Mouse (Mus musculus): ENCODE measurements at regions not wholly inside any gene's neighbourhood (a gene's known extent, or its start where the extent isn't known, plus 50 kb on each side); places are given as distances from the start of the nearest gene placed in this dataset.

DNA sequence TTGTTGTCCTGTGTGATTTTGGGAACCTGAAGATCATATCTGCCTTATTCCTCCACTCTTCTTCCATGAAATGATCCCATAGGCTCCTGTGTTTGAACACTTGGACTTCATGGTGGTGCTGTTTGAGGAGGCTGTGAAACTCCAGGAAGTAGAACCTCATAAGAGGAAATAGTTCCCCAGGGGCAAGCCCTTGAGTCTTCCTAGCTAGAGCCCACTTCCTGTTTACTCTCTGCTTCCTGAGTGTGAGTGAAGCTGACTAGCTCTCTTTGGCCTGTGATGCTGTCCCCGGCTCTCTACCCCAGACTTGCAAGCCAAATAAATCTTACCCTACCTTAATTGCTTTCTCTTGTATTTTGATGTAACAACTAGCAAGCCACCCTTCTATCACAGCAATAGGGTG, 597.0 kb downstream of the Ebf1 start:
- TF ChIP-seq CTCF (IDR thresholded peaks at IDR 0.05; ENCODE audit: low read depth, low read length) (no peak), POLR2A (IDR thresholded peaks at IDR 0.05; ENCODE audit: extremely low read depth, insufficient read depth, low read length) (no peak)
- Histone ChIP-seq H3K4me3 (ENCODE audit: insufficient read depth, low read depth, low read length) (no peak overlapping the region), H3K79me2 (ENCODE audit: control insufficient read depth, insufficient read depth, low read length) (no peaks in the 10 kb centered on the region), H3K36me3 (ENCODE audit: control insufficient read depth, insufficient read depth, low read length) (no peaks in the 10 kb centered on the region), H3K27ac (replicated peaks; ENCODE audit: insufficient read depth, low read depth, low read length) (no peak overlapping the region), H3K4me1 (ENCODE audit: control insufficient read depth, insufficient read depth, low read length) (no peaks in the 10 kb centered on the region), H3K9ac (ENCODE audit: low read depth, low read length) (no peak overlapping the region), H3K27me3 (ENCODE audit: control insufficient read depth, insufficient read depth, low read length) (no peaks in the 10 kb centered on the region)
- DNase-seq (ENCODE audit: extremely low read depth, low read depth, low spot score), result no peak
- 73% methylated on average over 1 of the region's 1 CpGs for WGBS

DNA sequence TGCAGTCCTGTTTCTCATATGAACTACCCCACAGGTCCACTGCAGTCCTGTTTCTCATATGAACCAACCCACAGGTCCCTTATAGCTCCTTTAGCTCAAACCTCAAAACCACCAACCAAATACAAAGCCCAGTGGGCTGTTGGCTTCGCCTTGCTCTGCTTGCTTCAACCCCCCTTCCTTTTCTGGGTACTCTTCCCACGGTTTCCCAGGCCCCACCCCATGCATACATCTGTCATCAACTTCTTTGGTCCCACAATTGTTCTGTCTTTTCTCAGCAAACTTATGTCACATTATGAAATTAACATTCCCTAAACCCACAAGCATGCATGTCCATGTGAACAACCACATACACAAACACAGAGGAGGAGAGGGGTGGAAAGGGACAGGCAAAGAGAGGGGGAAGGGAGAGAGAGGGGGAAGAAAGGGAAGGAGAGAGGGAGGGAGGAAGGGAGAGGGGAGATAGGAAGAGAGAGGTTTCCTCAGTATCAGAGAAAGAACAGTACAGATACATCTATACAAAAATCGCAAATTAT, 599.9 kb downstream of the Ebf1 start:
- TF ChIP-seq CTCF (IDR thresholded peaks at IDR 0.05; ENCODE audit: low read depth, low read length) (no peak), POLR2A (IDR thresholded peaks at IDR 0.05; ENCODE audit: extremely low read depth, insufficient read depth, low read length) (no peak)
- no peaks in the 10 kb centered on the region for H3K27me3 ChIP-seq (ENCODE audit: control insufficient read depth, insufficient read depth, low read length)
- H3K4me3 ChIP-seq (ENCODE audit: insufficient read depth, low read depth, low read length), result no peak overlapping the region
- no peak overlapping the region for H3K27ac ChIP-seq (replicated peaks; ENCODE audit: insufficient read depth, low read depth, low read length)
- no peak for DNase-seq (ENCODE audit: extremely low read depth, low read depth, low spot score)
- H3K9ac ChIP-seq (ENCODE audit: low read depth, low read length), result no peak overlapping the region
- H3K36me3 ChIP-seq (ENCODE audit: control insufficient read depth, insufficient read depth, low read length), result no peaks in the 10 kb centered on the region
- H3K4me1 ChIP-seq (ENCODE audit: control insufficient read depth, insufficient read depth, low read length), result no peaks in the 10 kb centered on the region
- no peaks in the 10 kb centered on the region for H3K79me2 ChIP-seq (ENCODE audit: control insufficient read depth, insufficient read depth, low read length)
- 74% methylated on average over 3 of the region's 3 CpGs for WGBS

DNA sequence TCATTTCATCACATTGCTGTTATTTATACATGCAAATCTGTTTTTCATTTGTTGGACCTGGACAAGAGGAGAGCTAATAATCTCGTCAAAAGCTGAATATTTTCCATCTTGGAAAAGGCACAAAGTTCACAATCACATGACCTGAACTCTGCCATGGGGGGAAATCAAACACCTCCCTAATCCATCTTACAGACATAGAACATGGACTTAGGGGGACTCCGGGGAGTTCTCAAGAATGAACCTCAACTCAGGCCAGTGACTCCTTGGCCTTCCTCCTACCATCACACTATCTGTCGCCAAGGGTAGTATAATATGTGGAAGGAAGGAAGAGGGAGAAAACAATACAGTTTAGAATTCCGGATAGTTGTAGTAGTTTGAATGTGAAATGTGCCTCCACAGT, 602.1 kb downstream of the Ebf1 start:
- no peak overlapping the region for H3K9ac ChIP-seq (ENCODE audit: low read depth, low read length)
- TF ChIP-seq POLR2A (IDR thresholded peaks at IDR 0.05; ENCODE audit: extremely low read depth, insufficient read depth, low read length), result no peak
- 82% methylated on average over 4 of the region's 4 CpGs for WGBS
- H3K27me3 ChIP-seq (ENCODE audit: control insufficient read depth, insufficient read depth, low read length), result no peaks in the 10 kb centered on the region
- H3K4me3 ChIP-seq (ENCODE audit: insufficient read depth, low read depth, low read length), result no peak overlapping the region
- no peak for DNase-seq (ENCODE audit: extremely low read depth, low read depth, low spot score)
- no peaks in the 10 kb centered on the region for H3K4me1 ChIP-seq (ENCODE audit: control insufficient read depth, insufficient read depth, low read length)
- H3K79me2 ChIP-seq (ENCODE audit: control insufficient read depth, insufficient read depth, low read length), result no peaks in the 10 kb centered on the region
- H3K27ac ChIP-seq (replicated peaks; ENCODE audit: insufficient read depth, low read depth, low read length), result no peak overlapping the region
- H3K36me3 ChIP-seq (ENCODE audit: control insufficient read depth, insufficient read depth, low read length), result no peaks in the 10 kb centered on the region

- H3K4me1 ChIP-seq (ENCODE audit: control insufficient read depth, insufficient read depth, low read length), result no peaks in the 10 kb centered on the region
- no peak for TF ChIP-seq CTCF (IDR thresholded peaks at IDR 0.05; ENCODE audit: low read depth, low read length)
- no peak for TF ChIP-seq POLR2A (IDR thresholded peaks at IDR 0.05; ENCODE audit: extremely low read depth, insufficient read depth, low read length)
- no peak overlapping the region for H3K4me3 ChIP-seq (ENCODE audit: insufficient read depth, low read depth, low read length)
- H3K9ac ChIP-seq (ENCODE audit: low read depth, low read length), result no peak overlapping the region
- DNase-seq (ENCODE audit: extremely low read depth, low read depth, low spot score), result no peak
- H3K79me2 ChIP-seq (ENCODE audit: control insufficient read depth, insufficient read depth, low read length), result no peaks in the 10 kb centered on the region
- H3K27ac ChIP-seq (replicated peaks; ENCODE audit: insufficient read depth, low read depth, low read length), result no peak overlapping the region
- no peaks in the 10 kb centered on the region for H3K36me3 ChIP-seq (ENCODE audit: control insufficient read depth, insufficient read depth, low read length)
- 88% methylated on average over 3 of the region's 3 CpGs for WGBS
- H3K27me3 ChIP-seq (ENCODE audit: control insufficient read depth, insufficient read depth, low read length), result no peaks in the 10 kb centered on the region
Observed at GRCm38 (mm10) chr11:45222021-45222420, 604.9 kb downstream of the Ebf1 start.

GRCm38 (mm10) chr11:45235476-45236412, 616.1 kb upstream of the Clint1 start:
- no peak for DNase-seq (ENCODE audit: extremely low read depth, low read depth, low spot score)
- Histone ChIP-seq H3K27me3 (ENCODE audit: control insufficient read depth, insufficient read depth, low read length) (no peaks in the 10 kb centered on the region), H3K27ac (replicated peaks; ENCODE audit: insufficient read depth, low read depth, low read length) (no peak overlapping the region), H3K4me1 (ENCODE audit: control insufficient read depth, insufficient read depth, low read length) (0 out of 2 replicates have a peak, but pooled peaks cover 2% of the 10 kb centered on the region), H3K36me3 (ENCODE audit: control insufficient read depth, insufficient read depth, low read length) (no peaks in the 10 kb centered on the region), H3K79me2 (ENCODE audit: control insufficient read depth, insufficient read depth, low read length) (no peaks in the 10 kb centered on the region), H3K9ac (ENCODE audit: low read depth, low read length) (no peak overlapping the region), H3K4me3 (ENCODE audit: insufficient read depth, low read depth, low read length) (no peak overlapping the region)
- TF ChIP-seq POLR2A (IDR thresholded peaks at IDR 0.05; ENCODE audit: extremely low read depth, insufficient read depth, low read length) (no peak), CTCF (IDR thresholded peaks at IDR 0.05; ENCODE audit: low read depth, low read length) (no peak)
- 84% methylated on average over 6 of the region's 6 CpGs for WGBS

GRCm38 (mm10) chr11:45237056-45237455, 614.8 kb upstream of the Clint1 start:
- Histone ChIP-seq H3K27ac (replicated peaks; ENCODE audit: insufficient read depth, low read depth, low read length) (no peak overlapping the region), H3K36me3 (ENCODE audit: control insufficient read depth, insufficient read depth, low read length) (no peaks in the 10 kb centered on the region), H3K4me3 (ENCODE audit: insufficient read depth, low read depth, low read length) (no peak overlapping the region), H3K79me2 (ENCODE audit: control insufficient read depth, insufficient read depth, low read length) (no peaks in the 10 kb centered on the region), H3K4me1 (ENCODE audit: control insufficient read depth, insufficient read depth, low read length) (0 out of 2 replicates have a peak, but pooled peaks cover 2% of the 10 kb centered on the region), H3K27me3 (ENCODE audit: control insufficient read depth, insufficient read depth, low read length) (no peaks in the 10 kb centered on the region), H3K9ac (ENCODE audit: low read depth, low read length) (no peak overlapping the region)
- WGBS, result 36% methylated on average over 4 of the region's 4 CpGs
- DNase-seq (ENCODE audit: extremely low read depth, low read depth, low spot score), result peak; percentile 65
- TF ChIP-seq POLR2A (IDR thresholded peaks at IDR 0.05; ENCODE audit: extremely low read depth, insufficient read depth, low read length) (no peak), CTCF (IDR thresholded peaks at IDR 0.05; ENCODE audit: low read depth, low read length) (no peak)
